Mouse (Mus musculus): Measurements from ENCODE around the gene Pdzph1. TPM values are rescaled to one million over a fixed set of nuclear protein-coding genes. Genes with fewer than 3 reads are reported as not detected.

The Pdzph1 gene
- polyA plus RNA-seq (2012; rRNA removed): not detected in 2 replicates

DNA sequence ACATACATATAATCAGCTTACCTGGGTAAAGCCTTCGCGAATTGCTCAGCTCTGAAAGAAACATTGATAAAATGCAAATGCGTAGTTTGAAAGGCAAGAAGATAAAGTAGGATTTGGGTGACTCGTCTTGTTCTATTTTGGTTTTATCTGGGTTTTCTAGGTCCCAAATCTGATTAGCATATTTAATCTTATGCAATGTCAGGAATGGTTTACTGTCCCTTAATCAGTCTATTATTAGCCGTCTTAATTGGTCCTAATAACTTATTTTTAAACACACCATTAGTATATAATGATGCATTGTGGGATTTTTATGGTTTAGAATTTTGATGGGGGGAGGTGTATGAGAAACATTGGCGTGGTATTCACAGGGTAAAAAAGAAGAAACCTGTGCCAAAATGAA, at the start of gene Pdzph1:
Gene Pdzph1, minus strand, starts transcription at position 101 of the 400 bp plus-strand sequence.
- no peak for DNase-seq (ENCODE audit: low read depth, low spot score)
- WGBS: 81% methylated on average over 6 of the region's 6 CpGs

GRCm38 (mm10) chr17:59039754-59040153, 48.6 kb upstream of the Pdzph1 start:
- DNase-seq (ENCODE audit: low read depth, low spot score): no peak
- WGBS: 38% methylated on average over 5 of the region's 5 CpGs

- 88% methylated on average over 3 of the region's 3 CpGs for whole genome bisulfite sequencing
- DNase-seq (ENCODE audit: low read depth, low spot score): no peak
Measured at GRCm38 (mm10) chr17:59033445-59033844, 42.3 kb upstream of the Pdzph1 start.

GRCm38 (mm10) chr17:59026336-59026735, 35.2 kb upstream of the Pdzph1 start:
- DNase-seq (ENCODE audit: low read depth, low spot score): no peak
- WGBS: 67% methylated on average over 3 of the region's 3 CpGs

- no peak for DNase-seq (ENCODE audit: low read depth, low spot score)
- 37% methylated on average over 6 of the region's 6 CpGs for WGBS
Measured at GRCm38 (mm10) chr17:59024502-59024901, 33.3 kb upstream of the Pdzph1 start.

DNA sequence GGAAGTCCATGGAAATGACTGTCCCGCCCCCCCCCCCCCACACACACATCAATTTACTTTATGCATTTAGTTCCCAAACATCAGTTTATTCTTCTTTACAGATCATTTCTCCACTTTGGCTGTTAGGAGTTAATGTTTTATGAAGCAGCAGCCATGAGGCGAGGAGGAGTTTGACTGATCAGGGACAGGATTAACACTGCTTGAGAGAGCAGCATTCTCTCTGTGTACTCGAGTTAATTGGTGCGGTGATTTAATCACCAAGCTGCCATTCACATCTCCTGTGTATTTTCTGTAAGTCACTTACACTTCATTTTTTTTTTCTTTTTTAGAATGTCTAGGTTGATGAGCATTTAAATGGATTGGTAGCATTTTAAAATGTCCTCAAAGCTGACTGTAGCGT, 32.8 kb upstream of the Pdzph1 start:
- 40% methylated on average over 5 of the region's 5 CpGs for WGBS
- no peak for DNase-seq (ENCODE audit: low read depth, low spot score)

DNA sequence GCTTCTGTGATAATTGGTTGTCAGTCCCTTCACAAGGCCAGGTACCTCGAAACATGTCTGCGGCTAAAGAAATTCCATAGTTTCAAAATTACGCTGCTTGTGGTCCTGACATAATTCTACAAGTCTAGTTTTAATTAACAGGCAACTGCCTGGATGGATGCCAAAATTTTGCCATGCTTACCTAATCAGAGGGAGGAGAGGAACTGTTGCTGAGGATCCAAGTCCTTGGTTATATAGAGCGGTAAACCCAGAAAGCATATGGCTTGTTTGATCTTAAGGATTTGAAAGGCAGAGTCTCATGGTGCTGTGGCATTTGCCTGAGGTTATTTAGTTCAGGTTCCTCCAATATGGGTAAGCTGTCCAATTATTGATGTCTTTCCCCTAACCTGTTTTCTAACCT, 27.5 kb upstream of the Pdzph1 start:
- no peak for DNase-seq (ENCODE audit: low read depth, low spot score)
- 83% methylated on average over 4 of the region's 4 CpGs for WGBS

DNA sequence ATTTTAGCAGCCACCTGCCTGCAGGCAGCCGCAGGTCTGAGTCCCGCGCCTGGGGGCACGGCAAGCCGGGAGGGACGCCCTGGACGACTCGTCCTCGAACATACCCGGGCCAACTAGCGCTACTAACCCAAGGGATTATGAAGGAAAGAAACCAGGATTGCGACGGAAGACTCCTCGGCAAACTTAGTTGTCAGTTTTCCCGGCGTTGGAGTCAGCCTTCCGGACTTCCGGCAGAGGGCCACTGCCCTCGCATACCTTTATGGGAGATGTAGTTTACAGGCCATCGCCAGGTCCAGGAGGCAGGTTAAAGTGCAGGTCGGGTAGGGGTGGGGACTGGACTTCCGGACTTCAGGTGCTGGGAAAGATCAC, 21.9 kb upstream of the Pdzph1 start, which contains the start of gene Nudt12:
Gene Nudt12, minus strand, starts transcription at position 282 of the 369 bp plus-strand sequence.
- peak; percentile 61 for DNase-seq (ENCODE audit: low read depth, low spot score)
- WGBS: under 1% methylated on average over 22 of the region's 22 CpGs

DNA sequence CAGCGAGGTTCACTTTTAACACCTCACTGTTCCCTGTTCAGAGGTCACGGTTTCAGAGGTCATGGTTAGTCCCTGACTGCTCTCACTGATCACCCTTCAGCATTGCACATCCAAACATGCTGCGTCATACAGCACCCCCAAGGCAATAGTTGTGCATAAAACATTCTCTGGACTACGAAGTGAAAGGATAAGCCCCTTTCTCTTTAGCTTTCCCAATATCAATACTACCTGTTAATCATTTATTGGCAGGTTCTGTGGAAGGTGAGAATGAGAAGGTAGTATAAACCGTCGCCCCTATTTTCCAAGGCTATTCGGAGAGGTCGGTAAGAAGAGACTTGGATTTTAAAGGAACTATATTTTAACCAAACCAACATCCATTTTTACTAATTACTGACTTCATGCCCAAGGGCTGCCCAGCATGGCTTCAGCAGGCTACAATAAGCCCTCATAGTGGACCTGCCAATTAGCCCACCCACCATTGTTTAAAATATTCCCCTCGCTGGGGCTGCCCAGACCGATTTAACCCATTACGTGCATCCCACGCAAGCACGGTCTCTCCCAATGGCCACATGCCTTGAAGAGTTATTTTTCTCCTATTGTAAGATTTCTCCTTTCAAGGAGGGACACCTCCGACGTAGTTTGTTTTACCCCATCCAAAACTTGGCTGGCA, 21.4 kb upstream of the Pdzph1 start:
- WGBS: 5% methylated on average over 15 of the region's 15 CpGs
- DNase-seq (ENCODE audit: low read depth, low spot score): no peak

DNA sequence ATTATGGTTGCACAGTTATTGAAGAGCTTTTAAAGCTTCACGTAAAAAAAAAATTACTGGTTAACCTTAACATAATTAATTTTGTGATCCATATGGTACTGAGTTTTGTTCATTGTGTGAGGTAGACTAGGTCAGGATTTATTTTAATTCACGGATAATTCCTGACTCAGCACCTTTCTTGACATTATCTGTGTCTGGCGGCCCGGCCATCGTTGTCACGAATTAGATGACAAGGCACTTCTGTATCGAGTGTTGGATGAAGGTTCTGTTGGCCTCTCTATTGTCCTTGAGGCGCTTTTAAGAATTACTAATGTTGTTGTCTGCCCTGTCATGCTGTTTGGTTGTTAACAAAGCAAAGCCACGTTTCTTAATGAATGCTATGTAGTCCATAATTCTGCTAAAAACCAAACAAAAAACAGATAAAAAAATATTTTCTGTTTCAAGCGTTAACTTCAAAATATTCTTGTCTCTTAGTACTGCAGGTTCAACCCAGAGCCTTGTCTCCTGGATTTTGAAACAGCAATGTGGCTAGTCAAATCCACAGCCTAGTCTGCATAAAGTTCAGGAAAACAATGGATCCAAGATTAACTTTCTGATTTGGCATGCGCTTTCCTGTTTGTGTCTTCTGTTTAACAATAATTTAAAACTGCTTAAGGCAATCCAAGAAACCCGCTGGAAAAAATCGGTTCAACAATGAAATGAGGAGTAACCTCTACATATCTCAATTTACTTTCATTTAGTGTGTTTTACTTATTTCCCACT, 20.6 kb upstream of the Pdzph1 start:
- WGBS: 76% methylated on average over 13 of the region's 13 CpGs
- DNase-seq (ENCODE audit: low read depth, low spot score): no peak

GRCm38 (mm10) chr17:58973237-58973636, 17.9 kb downstream of the Pdzph1 start:
- 56% methylated on average over 5 of the region's 5 CpGs for WGBS
- DNase-seq (ENCODE audit: low read depth, low spot score): no peak

DNA sequence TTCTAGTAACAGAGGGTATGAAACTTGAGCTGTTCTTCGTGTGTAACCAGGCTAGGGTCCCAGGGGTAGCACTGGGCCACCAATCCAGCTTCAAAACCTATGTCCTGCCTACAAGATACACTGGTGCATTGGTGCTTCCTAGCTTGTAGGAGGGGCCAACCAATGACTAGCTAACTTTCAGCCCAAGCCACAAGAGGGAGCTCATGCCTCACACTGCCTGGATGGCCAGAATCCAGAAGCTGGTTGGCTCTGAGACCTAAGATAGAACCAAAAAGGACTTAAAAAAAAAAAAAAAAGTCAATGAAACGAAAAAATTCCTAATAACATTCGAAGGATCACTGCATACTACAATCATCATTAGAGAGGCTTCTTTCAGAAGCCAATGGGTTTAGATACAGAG, 31.3 kb downstream of the Pdzph1 start:
- no peak for DNase-seq (ENCODE audit: low read depth, low spot score)
- WGBS: 25% methylated on average over 3 of the region's 3 CpGs

GRCm38 (mm10) chr17:58957055-58957454, 34.1 kb downstream of the Pdzph1 start:
- no peak for DNase-seq (ENCODE audit: low read depth, low spot score)
- 78% methylated on average over 1 of the region's 1 CpGs for WGBS

GRCm38 (mm10) chr17:58943015-58943822, 48.0 kb downstream of the Pdzph1 start:
- WGBS: 77% methylated on average over 10 of the region's 10 CpGs
- no peak for DNase-seq (ENCODE audit: low read depth, low spot score)

- DNase-seq (ENCODE audit: low read depth, low spot score): no peak
- WGBS: 71% methylated on average over 1 of the region's 1 CpGs
Measured at GRCm38 (mm10) chr17:58938598-58938997, 52.6 kb downstream of the Pdzph1 start.

- WGBS: 48% methylated on average over 4 of the region's 4 CpGs
- no peak for DNase-seq (ENCODE audit: low read depth, low spot score)
Measured at GRCm38 (mm10) chr17:58937533-58937932, 53.6 kb downstream of the Pdzph1 start.

- no peak for DNase-seq (ENCODE audit: low read depth, low spot score)
- 59% methylated on average over 1 of the region's 1 CpGs for WGBS
Measured at GRCm38 (mm10) chr17:58932983-58933280, 58.2 kb downstream of the Pdzph1 start.

DNA sequence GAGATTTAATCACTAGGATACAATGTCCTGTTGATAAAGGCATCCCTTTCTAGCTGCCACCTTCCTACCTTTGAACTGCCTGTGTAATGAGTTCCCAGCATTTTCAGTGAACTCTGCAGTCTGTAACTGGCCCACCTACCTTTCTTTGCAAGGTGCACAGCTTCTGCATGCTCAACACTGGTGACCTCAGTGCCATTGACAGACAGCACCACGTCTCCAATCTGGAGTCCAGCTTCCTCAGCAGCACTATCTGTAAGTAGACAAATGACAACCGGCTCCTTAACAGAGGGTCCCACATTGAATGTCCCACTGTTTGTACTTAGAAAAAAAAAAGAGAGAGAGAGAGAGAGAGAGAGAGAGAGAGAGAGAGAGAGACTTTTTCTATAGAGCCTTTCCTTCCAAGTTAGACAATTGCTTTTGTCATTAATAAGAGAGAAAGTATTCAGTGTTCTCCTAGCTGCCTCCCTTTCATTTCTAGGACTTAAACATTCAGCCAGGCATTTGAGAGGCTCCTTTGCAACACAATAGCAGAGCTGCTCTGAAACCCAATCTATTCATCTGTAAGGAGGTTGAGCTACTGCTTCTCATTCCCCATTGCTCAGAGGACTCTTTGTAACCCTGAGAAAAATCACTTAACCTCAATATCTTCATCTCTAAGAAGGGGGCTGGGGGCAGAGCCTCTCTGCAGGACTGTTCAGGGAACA, 58.7 kb downstream of the Pdzph1 start:
- no peak for DNase-seq (ENCODE audit: low read depth, low spot score)
- 38% methylated on average over 2 of the region's 2 CpGs for WGBS

DNA sequence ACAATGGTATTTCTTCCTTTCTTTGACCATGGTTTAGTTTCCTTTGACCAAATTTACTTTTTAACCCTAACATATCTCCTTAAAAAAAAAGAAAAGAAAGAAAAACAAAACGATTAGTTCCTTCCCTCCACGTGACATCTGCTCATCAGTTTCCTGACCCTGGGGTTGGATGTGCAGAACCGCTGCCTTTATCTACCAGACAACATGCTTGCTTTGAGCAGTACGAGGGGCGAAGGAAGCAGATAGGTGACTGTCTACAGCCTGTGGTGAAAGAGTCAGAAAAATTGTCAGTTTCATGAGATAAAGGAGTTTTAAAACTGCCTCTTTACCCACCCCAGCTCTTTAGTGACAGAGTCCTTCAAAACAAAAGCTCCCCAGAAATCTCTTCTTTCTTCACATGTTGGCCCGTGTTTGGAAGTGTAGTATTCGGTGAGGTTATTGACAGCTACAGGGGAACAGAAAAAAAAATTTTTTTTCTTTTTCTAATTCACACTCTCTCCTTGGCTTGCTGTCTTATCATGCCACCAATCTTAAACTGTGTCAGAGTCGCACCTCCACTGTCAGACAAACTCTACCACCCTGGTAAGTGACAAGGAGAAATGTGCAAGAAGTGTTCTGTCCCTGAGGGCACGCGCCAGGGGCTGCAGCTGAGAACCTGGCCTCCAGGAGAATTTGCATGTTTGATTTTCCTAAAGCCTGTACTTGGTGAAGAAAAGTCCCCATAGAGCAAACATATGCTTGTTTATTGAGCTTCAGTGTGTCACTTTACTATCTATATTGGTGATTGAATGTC, 66.2 kb downstream of the Pdzph1 start:
- 71% methylated on average over 10 of the region's 10 CpGs for WGBS
- no peak for DNase-seq (ENCODE audit: low read depth, low spot score)
